Mouse (Mus musculus): ENCODE measurements around the gene Gm16440. TPM values are rescaled to one million over a fixed set of nuclear protein-coding genes. Genes with fewer than 3 reads are reported as not detected.
"Not testable (repeated sequence)": the region's sequence is repeated elsewhere in the genome, so short reads cannot be mapped to it uniquely, and the experiment has no call there.

The Gm16440 gene
- not detected in 2 replicates for polyA plus RNA-seq (2015; fragmentation: Nextera tagmentation; extraction: Ambion mirVana)

DNA sequence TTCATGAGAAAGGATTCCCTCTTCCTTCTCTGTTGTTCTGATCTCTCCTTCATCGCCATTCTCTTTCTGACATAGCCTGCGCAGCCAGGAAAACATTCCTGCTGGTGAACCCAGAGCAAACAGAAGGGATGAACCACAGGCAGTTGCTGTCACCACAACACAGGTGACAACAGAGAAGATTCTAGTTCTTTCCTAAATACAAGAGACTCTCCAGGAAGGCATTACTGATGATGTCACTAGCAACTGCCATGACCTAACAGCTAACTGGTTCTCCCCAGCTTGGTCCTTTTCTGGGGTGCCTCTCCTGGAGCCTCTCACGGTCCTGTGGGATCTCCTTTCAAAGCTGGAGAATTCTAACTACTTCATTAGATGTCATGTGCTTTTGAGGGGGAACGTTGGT, at the start of gene Gm16440:
Gm16440 (minus strand) TSS at position 101 of the 400 bp plus-strand sequence.
- not testable (repeated sequence) for H3K36me3 ChIP-seq (replicated peaks); H3K9ac ChIP-seq; H3K4me1 ChIP-seq (replicated peaks); ATAC-seq (ENCODE audit: insufficient read depth); H3K4me2 ChIP-seq; H3K9me3 ChIP-seq (replicated peaks); H3K27ac ChIP-seq (replicated peaks); H3K4me3 ChIP-seq (replicated peaks); H3K27me3 ChIP-seq
- WGBS (ENCODE audit: insufficient replicate concordance), result 64% methylated on average over 2 of the region's 4 CpGs

DNA sequence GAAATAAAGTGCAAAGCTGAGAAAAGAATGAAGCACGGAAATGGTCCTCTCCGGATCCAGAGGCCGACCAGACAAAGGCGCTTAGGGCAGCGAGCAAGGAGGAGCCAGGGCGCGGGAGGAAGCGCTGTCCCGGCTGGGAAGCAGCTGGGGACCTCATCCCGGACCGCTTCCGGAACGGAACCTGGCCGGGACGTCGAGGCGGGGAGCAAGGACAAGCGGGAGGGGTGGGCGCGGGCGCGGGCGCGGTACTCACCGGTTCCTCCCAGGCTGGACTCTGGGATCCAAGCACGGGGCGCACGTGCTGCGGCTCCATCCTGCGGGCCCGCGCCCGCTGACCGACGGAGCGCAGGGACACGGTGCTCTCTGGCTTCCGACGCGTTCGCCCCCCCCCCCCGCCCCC, 36.6 kb upstream of the Gm16440 start:
- not testable (repeated sequence) for H3K4me3 ChIP-seq (replicated peaks); ATAC-seq (ENCODE audit: insufficient read depth); H3K4me1 ChIP-seq (replicated peaks); H3K36me3 ChIP-seq (replicated peaks); H3K27me3 ChIP-seq; H3K4me2 ChIP-seq; H3K9ac ChIP-seq; H3K9me3 ChIP-seq (replicated peaks); H3K27ac ChIP-seq (replicated peaks)
- 6% methylated on average over 38 of the region's 42 CpGs for WGBS (ENCODE audit: insufficient replicate concordance)

DNA sequence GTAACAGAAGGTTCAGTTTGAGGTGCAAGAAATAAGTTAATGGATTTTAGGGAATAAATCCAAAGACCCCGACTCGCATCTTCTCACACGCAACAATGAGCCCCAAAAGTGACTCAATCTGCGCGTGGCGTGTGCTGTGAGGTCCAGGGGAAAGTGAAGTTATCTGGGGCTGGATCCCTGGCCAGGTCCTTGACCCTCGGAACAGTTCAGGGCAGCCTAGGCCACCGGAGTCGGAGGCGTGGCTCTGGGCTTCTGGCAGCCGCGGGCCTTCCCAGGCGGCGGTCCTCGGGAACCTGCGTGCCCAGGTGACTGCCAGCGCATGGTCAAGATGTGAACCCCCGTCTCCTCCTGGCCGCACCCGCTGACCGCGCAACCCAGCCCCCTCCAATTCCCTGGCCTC, 36.2 kb upstream of the Gm16440 start:
- not testable (repeated sequence) for H3K4me1 ChIP-seq (replicated peaks); H3K4me2 ChIP-seq; H3K27me3 ChIP-seq; H3K36me3 ChIP-seq (replicated peaks); H3K9ac ChIP-seq; ATAC-seq (ENCODE audit: insufficient read depth); H3K27ac ChIP-seq (replicated peaks); H3K9me3 ChIP-seq (replicated peaks); H3K4me3 ChIP-seq (replicated peaks)
- whole genome bisulfite sequencing (ENCODE audit: insufficient replicate concordance), result 19% methylated on average over 22 of the region's 22 CpGs

DNA sequence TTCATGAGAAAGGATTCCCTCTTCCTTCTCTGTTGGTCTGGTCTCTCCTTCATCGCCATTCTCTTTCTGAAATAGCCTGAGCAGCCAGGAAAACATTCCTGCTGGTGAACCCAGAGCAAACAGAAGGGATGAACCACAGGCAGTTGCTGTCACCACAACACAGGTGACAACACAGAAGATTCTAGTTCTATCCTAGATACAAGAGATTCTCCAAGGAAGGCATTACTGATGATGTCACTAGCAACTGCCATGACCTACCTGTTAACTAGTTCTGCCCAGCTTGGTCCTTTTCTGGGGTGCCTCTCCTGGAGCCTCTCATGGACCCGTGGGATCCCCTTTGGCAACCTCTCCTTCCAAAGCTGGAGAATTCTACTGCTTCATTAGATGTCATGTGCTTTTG, 22.3 kb upstream of the Gm16440 start, which contains the start of gene Gm3591:
Gm3591 (minus strand) TSS at position 101 of the 400 bp plus-strand sequence.
- H3K4me1 ChIP-seq (replicated peaks); H3K9ac ChIP-seq; H3K36me3 ChIP-seq (replicated peaks); H3K4me2 ChIP-seq; H3K9me3 ChIP-seq (replicated peaks); ATAC-seq (ENCODE audit: insufficient read depth); H3K27me3 ChIP-seq; H3K4me3 ChIP-seq (replicated peaks); H3K27ac ChIP-seq (replicated peaks): not testable (repeated sequence)
- no CpG with 5 or more reads among the region's 2 CpGs for WGBS (ENCODE audit: insufficient replicate concordance)

DNA sequence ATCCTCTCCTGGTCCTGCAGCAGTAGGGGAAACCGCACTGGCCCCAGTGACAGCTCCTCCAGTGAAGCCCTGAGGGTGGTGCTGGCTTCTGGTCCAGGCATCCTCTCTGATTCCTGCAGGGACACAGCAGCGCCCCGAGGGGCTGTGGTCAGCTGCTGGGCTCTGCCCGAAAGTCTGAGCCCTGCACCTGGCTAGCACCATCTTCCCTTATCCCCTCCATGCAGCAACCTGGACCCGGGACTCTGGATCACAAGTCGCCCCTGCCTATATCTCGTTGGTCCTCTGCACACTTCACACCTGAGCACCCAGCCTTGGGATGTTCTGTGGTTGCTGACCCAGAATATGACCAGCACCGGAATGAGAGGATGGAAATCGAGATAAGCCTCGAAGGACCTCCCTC, 46.5 kb downstream of the Gm16440 start, which contains the start of gene Gm3618:
Gm3618 (minus strand) TSS at position 101 of the 400 bp plus-strand sequence.
- not testable (repeated sequence) for H3K4me3 ChIP-seq (replicated peaks); ATAC-seq (ENCODE audit: insufficient read depth); H3K4me1 ChIP-seq (replicated peaks); H3K27me3 ChIP-seq; H3K9me3 ChIP-seq (replicated peaks); H3K36me3 ChIP-seq (replicated peaks); H3K4me2 ChIP-seq; H3K9ac ChIP-seq; H3K27ac ChIP-seq (replicated peaks)
- no CpG with 5 or more reads among the region's 10 CpGs for WGBS (ENCODE audit: insufficient replicate concordance)

Other genes with a start within 250 kb of the Gm16440 start
- not detected in 2 replicates for gene Gm21560, start 171.0 kb downstream of the Gm16440 start, polyA plus RNA-seq (2015; fragmentation: Nextera tagmentation; extraction: Ambion mirVana)
- not detected in 2 replicates for gene Gm3411, start 103.1 kb downstream of the Gm16440 start, polyA plus RNA-seq (2015; fragmentation: Nextera tagmentation; extraction: Ambion mirVana)
- not detected in 2 replicates for gene Gm21103, start 85.5 kb downstream of the Gm16440 start, polyA plus RNA-seq (2015; fragmentation: Nextera tagmentation; extraction: Ambion mirVana)
- gene Gm3618, start 46.6 kb downstream of the Gm16440 start, polyA plus RNA-seq (2015; fragmentation: Nextera tagmentation; extraction: Ambion mirVana), result not detected in 2 replicates
- gene Gm3591, start 22.2 kb upstream of the Gm16440 start, polyA plus RNA-seq (2015; fragmentation: Nextera tagmentation; extraction: Ambion mirVana), result 0.06 TPM in 1 of 2 replicates, not detected in the other
- not detected in 2 replicates for gene Gm3594, start 54.3 kb upstream of the Gm16440 start, polyA plus RNA-seq (2015; fragmentation: Nextera tagmentation; extraction: Ambion mirVana)
- not detected in 2 replicates for gene Gm8356, start 147.0 kb upstream of the Gm16440 start, polyA plus RNA-seq (2015; fragmentation: Nextera tagmentation; extraction: Ambion mirVana)
- not detected in 2 replicates for gene Gm3629, start 200.3 kb upstream of the Gm16440 start, polyA plus RNA-seq (2015; fragmentation: Nextera tagmentation; extraction: Ambion mirVana)
- not detected in 2 replicates for gene Gm3460, start 232.1 kb upstream of the Gm16440 start, polyA plus RNA-seq (2015; fragmentation: Nextera tagmentation; extraction: Ambion mirVana)

Data from liver, embryonic 15.5 days (tissue).